Mouse (Mus musculus) brain, embryonic 14.5 days (tissue): ENCODE results near the gene Gadd45gip1.
"Not testable (repeated sequence)": the region's sequence is repeated elsewhere in the genome, so short reads cannot be mapped to it uniquely, and the experiment has no call there.

Experiments
- CTCF ChIP-seq: fragments of 200-500 bp; IDR thresholded peaks from 2 replicates; pipeline ENCODE4 v1.5.1; 2012; ENCODE audit warnings: inconsistent platforms, mild to moderate bottlenecking, moderate library complexity, borderline replicate concordance; ENCODE audit not compliant: insufficient read depth, insufficient read length; ENCODE audit errors: extremely low read depth
- POLR2A ChIP-seq: fragments of 200-500 bp; IDR thresholded peaks from 2 replicates; pipeline ENCODE4 v1.6.1; 2012; ENCODE audit warnings: mild to moderate bottlenecking, inconsistent platforms, borderline replicate concordance; ENCODE audit not compliant: poor library complexity, insufficient read depth, insufficient read length, severe bottlenecking; ENCODE audit errors: extremely low read depth

GRCm38 (mm10) chr8:84826518-84826917, 4.8 kb upstream of the Gadd45gip1 start:
- not testable (repeated sequence) for TF ChIP-seq CTCF, POLR2A
